Mouse (Mus musculus) gastrocnemius, adult 18-20 months (tissue): Measurements from ENCODE around the gene Cer1. TPM values are rescaled to one million over a fixed set of nuclear protein-coding genes. Genes with fewer than 3 reads are reported as not detected.

ENCODE experiments used
- DNase-seq: peaks from one replicate; pipeline ENCODE4 v3.0.0; 2021; ENCODE audit warnings: low spot score
- total RNA-seq, 2 experiments: library from RNA; stranded (reverse); gene quantifications; 2 replicates each; pipeline ENCODE4 v1.2.3; 2021

Cer1 gene
- total RNA-seq, 2 experiments from 2014 or later: not detected

DNA sequence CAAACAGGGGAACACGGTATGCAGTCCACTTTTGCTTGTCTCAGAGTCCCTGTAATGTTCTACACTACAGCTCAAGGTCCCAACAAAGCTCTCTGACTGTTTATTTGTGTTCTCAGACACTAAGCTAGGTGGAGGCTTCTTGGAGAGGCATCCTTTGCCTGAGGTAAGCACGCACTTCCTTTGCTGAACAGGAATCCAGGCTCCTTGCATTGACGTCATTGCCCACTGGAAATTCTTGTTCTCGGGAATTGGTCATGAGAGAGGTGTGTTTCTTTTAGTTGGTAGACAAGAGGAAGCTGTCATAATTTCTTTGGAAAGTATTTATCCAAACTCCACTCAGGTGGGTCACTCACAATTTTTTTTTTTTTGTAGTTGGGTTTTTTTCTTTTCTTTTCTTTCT lies 9.4 kb downstream of the Cer1 start:
- DNase-seq: no peak

DNA sequence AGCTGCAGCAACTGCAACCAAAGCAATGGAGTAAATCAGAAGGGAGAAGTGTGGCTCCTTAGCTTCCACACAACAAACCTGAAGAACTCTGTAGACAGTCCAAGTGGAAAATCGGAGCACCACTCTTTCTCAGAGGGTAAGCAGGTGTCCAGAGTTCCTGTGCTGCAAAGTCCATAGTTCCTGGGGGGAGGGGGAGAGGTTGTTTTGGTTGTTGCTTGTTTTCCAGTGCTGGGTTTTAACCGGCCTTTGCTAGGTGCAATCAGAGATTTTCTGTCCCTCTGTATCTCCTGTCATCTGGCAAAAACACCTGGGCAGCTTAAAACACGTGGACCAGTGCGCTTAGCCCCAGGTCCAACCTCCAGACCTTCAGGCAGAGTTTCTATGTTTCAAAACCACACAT lies 10.2 kb downstream of the Cer1 start:
- DNase-seq: no peak

DNA sequence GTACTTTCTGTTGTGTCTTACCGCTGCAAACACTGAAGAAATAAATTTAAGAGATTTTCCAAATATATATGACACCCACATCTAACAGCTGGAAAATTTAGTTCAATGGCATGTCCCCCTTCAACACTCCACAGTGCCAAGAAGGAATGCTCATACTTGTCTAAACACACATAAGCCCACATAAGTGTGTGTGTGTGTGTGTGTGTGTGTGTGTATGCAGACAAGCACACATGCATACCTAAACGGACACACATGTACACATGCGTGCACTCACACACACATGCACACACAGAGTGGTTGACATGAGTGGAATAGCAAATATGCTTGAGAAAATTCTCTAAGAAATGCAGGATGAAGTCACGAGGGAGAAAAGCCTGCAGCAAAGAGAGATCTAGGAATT lies 12.4 kb downstream of the Cer1 start:
- DNase-seq: no peak

DNA sequence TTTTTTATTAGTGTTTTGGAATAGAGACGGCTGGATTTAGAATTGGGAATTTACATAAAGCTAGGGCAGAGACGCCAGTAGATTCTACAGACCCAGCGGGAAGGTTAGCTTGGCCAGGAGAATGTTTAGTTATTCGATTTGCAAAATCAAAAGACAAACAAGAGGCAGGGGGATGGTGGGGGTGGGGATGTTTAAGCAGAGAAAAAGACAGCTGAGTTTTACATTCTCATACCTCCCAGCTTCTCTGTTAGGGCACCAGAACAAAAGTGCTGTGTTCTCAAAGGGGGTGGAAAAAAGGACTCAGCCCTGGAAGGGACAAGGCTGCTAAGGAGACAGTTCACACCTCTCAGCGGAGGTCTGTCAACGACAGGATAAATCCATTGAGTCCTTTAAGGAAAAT lies 12.8 kb downstream of the Cer1 start:
- DNase-seq: no peak

DNA sequence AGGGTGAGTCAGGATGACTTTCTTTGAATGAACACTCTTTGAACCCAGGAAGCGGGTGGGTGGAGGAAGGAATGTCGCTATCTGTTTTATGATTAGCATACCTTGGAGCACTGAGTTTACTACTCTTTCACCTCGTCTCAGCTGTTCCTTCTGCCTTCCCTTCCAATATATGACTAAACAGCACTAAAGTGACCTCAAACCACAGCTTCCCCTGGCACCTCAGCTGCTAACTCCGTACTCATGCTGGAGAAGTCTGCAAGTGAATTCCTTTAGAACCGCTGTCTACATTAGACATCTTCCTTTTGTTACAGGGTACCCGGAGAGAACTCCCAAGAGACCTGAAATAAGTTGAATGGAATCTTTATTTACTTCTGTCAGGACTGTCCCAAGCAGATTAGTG lies 14.0 kb downstream of the Cer1 start:
- no peak for DNase-seq

DNA sequence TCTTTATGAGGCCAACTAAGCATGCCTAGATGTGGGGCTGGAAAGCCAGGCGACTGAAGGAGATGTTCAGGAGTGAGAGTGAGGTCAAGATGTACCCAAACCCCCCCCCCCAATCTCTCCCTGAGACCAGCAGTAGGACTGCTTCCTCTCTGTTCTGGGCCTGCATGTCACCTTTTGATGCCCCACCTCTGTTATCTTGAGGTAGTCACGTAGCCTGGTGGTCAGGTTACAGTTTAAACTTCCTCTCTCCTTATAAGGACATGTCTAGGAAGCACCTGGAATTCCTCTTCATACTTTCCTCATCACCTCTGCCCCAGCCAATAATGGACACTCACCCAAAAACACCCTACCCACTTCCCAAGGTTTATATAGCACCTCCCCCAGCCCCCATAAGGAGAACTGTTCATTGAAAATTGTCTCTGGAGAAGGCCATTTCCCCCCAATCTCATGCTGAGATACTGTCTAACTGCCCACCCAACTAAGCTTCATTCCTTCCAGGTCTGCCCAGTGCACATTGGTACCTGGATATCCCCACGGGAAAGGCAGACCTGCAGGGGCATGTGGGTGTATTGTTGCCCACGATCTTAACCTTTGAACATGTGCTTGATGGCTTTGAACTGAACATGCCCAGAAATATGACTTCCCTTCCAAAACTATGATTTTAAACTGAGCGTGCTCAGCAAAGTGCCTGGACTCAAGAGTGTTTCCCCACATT lies 17.1 kb downstream of the Cer1 start:
- DNase-seq: no peak

DNA sequence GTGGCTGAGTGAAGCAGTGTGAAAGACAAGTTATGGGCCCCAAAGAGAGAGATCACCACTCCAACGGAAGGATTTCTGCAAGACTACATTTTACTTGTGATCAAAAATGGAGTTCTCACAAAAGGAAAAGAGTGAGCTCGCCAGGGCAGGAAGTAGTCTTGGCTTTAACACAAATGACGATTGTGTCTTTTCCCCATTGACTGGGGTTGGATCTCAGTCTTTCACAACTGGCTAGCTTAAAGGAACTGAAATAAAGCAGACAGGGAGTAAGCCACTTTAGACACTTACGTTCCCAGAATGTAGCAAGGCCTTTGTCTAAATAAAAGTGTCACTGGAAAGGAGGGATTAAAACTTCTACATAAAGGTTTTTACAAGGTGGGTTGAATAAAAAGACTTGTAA lies 17.8 kb downstream of the Cer1 start:
- DNase-seq: no peak

DNA sequence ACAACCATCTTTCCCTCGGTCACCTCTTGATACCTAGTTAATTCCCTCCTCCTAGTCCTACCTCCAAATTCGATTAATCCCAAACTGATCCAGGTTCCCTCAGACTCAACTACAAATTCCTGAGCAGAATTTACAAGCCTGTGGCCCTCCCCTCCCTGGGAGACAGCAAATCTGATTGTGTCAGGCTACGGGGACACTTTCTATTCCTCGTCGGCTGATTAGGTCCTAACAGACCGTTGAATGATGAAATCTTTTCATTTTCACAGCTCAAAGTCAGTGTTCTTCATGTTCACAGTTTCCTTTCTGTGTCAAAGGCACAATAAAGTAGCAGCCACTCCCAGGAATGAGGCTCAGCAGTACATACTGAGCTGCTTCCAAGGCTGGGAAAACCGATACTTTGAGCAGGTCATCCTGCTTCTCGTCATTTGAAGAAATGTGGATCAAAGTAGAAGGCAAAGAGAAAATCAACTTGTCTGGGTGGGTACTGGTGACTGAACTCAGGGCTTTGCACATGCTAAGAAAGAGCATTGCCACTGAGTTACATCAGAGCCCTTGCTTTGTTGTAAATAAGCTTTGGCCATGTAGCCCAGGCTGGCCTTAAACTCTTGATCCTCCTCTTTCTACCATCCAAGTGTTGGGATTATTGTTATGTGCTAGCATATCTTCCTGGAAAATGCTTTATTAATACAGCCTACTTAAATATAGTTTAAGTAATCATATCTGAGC lies 19.8 kb downstream of the Cer1 start:
- no peak for DNase-seq

DNA sequence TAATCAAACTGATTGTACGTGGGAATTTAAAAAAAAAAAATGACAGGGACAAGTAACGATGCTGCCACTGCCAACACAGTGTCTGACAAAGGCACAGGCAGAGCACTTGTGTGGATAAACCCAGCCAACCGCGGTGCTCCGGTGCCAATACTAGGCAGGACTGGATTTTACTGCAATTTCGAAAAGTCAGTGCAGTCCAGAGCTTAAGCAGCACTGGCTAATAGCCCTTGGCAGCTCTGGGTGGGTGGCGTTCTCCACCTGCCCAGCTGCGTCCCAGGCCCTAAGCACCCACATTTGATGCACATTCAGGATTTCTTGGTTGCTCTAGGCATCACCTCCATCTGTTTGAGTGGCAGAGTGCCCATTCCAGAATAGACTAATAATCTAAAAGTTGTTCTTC lies 21.6 kb downstream of the Cer1 start:
- DNase-seq: no peak

DNA sequence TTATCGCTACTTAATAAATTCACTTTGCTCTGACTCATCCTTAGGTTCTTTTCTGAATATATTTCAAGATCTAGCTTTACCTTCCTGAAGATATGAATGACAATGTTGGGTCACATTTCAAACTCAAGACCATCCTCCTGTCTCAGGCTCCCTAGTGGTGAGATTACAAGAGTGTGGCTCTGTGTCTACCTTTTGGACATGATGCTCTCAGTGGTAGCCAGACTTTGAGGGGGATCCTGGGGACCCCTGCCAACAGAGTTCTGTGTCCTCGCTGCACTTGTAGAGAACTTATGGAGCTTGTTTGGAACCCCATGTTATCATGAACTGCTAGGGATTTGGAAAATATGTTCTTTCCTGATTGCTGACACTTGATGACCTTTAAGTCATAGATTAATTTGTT lies 23.5 kb downstream of the Cer1 start:
- no peak for DNase-seq

DNA sequence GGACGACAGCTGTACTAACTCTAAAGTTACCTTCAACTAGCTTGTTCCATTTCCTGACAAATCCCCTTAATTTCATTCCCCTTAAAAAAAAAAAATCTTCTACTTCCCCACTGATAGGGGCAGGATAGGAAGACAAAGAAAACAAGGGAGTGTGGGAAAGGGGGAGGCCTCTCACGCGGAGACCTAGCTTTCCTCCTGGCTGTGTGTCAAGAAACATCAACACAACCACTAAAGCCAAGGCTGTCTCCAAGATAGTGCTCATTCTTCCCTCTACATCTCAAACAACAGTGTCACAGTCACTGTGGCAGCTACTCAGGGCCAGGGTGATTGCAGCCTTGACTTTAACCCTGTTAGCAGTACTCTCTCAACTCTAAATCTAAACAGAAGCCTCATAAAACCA lies 24.4 kb downstream of the Cer1 start:
- no peak for DNase-seq

DNA sequence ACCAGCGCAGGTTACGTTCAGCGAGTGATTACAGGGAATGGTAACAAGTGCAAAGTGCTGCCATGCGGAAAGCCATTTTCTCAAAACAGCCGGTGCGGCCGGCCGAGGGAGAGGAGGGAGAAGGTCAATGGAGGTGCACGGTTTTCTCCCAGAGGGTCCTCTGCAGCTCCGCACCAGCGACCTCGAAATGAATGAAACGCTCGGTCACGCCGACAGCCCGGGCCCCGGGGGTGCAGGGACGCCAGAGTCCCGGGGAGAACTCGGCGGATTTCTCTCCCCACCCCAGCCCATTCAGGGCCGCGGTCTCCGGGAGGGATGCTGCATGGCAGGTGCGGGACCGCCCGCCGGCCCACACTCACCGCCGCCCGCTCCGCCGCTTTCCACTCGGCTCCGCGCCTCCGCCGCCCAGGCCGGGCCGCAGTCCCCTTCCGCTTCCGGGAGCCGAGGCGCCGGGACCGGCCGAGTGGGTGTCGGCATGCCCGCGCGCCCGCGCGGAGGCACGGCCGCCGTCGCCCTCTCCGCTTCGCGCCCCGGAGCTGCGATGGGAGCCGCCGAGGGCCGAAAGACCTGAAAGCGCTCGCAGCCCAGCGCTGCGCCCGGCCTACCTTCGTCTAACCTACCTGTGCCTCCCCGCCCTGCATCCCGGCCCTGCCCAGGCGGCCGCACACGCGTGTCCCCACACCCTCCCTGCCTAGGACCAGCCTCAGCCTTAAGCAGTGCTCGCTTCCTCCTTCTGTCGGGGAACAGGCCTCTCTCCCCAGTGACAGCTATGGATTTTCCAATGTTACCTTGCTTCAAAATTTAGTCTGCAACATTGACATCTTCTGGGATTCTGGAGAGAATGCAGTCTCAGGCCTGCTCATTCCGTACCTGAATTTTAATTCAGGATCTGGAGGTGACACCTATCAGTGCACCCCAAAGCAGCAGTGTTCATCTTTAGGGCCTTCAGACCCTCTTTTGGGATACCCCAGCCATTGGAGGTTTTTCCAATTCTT lies 25.5 kb downstream of the Cer1 start, which contains the start of gene Zdhhc21:
Gene Zdhhc21 (minus strand): TSS at position 828 of the 995 bp plus-strand sequence.
- peak; percentile 71 for DNase-seq

DNA sequence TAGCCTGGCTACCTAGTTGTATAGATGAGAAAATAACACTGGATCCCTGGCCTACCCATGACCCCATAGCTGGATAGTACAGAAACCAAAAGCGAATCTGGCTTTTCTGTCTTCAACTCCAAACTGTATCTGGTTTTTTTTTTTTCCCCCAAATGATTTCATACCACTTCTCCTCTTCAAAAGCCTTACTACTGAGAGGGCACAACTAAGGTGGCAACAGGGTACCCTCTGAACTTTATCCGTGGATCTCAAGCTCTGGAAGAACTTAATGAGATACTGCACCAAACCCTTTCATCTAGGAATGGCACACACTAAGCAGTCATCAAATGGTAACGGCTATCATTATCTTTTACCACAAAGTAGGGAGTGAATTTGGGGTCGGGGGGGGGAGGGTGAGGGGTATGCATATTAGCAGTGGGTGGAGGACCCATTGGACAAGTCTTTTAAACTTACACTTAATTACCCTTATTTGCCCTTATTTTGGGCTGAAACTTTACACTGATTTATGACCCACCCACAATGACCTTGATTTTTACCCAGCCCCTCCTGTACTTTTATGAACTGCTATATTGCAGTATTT lies 26.4 kb downstream of the Cer1 start:
- DNase-seq: no peak

DNA sequence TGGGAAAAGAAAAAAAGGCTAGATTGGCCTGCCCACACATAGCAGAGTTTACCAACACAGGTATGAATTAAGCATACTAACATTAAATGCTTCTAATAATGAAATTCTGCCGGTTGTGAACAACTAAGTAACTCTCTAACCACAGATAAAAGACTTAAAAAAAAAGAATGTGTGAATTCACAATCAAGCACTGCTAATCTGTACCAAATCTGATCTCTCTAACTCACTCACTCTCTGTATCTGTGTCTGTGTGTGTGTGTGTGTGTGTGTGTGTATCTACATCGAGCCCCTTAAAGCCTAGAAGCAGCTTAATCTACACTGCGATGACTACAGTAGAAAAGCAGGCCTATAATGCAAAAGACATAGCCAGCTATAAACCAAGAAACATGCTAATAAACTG lies 28.0 kb downstream of the Cer1 start:
- no peak for DNase-seq

DNA sequence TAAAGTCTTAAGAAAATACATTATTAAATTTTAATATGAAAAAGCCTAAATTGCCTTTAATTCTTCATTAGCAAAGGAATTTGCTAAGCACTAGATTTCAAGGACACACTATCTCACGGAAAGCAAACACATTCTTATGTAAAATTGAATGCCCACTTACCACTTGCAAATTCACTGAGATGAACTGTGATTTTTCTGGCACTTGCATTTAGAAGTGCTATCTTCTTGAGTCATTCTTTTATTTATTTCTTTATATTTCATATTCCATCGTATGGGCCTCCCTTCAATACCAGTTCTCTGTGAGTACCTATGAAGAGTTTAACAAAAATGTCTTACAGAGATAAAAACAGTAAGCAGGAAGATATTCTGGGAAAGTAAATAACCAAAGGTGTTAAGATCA lies 31.1 kb downstream of the Cer1 start:
- DNase-seq: no peak

DNA sequence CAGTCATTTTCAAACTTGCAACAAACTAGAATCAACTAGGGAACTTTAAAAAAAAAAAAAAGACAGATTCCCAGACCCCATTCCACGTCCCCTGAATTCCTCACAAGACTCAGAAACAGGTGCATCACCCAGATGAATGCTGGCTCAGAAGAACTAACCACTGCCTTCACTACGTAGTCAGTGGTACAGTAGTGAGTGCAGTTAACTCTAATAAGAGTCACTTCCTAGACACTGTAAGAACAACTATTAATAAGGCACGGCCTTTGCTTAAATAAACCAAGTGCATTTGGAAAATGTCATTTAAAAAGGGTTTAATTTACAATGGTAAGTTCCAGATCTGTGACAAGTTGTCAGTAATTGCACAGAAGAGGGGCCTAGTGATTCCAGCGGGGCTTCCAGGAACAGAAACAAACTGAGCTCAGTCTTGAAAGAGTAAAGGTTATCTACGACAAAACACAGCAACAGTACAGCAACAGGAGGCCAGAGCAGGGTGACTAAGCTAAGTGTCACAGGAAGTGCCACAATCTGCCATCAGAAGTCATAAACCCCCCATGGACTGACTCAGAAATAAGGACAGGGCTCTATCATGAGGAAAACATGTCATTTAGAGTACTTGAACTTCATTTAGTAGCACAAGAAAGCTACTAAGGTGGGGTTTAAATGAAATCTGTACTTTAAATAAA lies 36.3 kb downstream of the Cer1 start:
- DNase-seq: no peak

DNA sequence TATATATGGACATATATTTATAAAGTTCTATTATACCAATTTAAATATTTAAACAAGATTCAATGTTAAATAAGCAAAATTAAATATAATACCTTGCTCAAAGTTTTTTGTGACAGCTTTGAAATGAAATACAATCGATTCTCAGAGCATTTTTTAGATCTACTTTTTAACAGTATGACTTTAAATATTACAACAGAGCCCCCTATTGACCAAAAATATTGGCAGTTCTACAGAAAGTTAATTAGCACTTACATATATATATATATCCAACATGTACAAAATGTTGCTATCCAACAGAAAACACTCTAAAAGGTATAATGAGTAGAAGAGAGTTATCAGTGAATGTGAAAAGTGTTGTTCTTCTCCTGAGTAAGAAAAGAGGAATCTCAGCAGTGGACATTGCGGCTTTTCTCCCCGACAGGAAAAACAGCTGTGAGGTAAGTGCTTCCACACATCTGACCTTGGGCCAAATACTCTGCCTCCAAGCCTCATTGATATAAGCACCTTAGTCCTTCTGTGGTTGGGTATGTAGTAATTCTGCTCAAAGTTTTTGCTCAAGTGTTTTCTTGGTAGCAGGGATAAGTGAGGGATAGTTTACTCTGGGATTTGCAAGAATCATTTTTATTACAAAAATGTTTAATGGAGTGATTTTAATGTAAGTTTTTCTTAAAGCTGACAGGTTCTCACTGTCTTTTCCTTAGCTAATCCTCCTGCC lies 47.3 kb downstream of the Cer1 start:
- DNase-seq: no peak
